Mouse (Mus musculus): ENCODE data around the gene Hpse. TPM values are rescaled to one million over a fixed set of nuclear protein-coding genes. Genes with fewer than 3 reads are reported as not detected.

Hpse gene
- total and polyA plus RNA-seq, 2 experiments, result 1.7 to 4.1 TPM

DNA sequence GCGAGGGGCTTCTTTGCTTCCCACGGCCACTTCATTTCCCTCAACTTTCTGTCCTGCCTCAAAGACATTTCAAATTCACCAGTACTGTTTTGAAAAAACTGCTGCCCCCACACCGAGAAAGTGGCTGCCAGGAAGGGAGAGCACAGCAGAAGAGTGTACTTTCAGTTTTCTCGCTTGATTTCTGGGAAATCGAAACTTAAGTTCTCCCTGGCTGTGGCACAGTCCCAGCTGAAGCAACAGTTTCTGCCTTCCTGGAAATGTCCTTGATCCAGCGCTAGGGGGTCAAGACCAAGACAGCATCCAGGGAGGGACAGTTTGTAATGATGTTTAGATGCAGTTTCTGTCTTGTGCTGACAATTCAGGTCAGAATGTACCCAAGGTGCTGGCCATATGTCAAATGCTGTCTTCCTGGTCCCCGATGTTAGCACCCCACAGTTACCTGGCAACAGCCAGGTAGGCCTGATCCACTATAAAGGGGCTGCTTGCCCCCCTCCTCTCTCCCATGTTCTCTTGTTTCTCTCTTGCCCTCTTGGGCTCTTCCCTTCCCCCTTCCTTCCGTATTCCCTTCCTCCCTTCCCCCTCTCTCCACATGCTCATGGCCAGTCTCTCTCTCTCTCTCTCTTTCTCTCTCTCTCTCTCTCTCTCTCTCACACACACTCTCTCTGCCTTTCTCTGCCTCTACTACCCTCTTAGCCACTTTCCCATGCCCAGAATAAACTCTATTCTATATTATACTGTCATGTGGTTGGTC lies 82.5 kb downstream of the Hpse start:
- 0 out of 2 replicates have a peak overlapping the region, but pooled peaks have one; percentile 25 for H3K9ac ChIP-seq (ENCODE audit: low read depth, low read length)
- TF ChIP-seq CTCF (IDR thresholded peaks at IDR 0.05; ENCODE audit: low read depth, low read length), result no peak
- TF ChIP-seq POLR2A (IDR thresholded peaks at IDR 0.05; ENCODE audit: extremely low read depth, insufficient read depth, low read length), result no peak
- no peaks in the 10 kb centered on the region for H3K27me3 ChIP-seq (ENCODE audit: control insufficient read depth, insufficient read depth, low read length)
- no peak overlapping the region for H3K4me3 ChIP-seq (ENCODE audit: insufficient read depth, low read depth, low read length)
- H3K79me2 ChIP-seq (ENCODE audit: control insufficient read depth, insufficient read depth, low read length), result no peaks in the 10 kb centered on the region
- DNase-seq (ENCODE audit: extremely low read depth, low read depth, low spot score), result peak; percentile 37
- no peaks in the 10 kb centered on the region for H3K36me3 ChIP-seq (ENCODE audit: control insufficient read depth, insufficient read depth, low read length)
- peak overlapping the region; percentile 86 for H3K27ac ChIP-seq (replicated peaks; ENCODE audit: insufficient read depth, low read depth, low read length)
- no peaks in the 10 kb centered on the region; the same call in 1 of the 2 replicates for H3K4me1 ChIP-seq (ENCODE audit: control insufficient read depth, insufficient read depth, low read length)
- WGBS, result 66% methylated on average over 8 of the region's 8 CpGs

DNA sequence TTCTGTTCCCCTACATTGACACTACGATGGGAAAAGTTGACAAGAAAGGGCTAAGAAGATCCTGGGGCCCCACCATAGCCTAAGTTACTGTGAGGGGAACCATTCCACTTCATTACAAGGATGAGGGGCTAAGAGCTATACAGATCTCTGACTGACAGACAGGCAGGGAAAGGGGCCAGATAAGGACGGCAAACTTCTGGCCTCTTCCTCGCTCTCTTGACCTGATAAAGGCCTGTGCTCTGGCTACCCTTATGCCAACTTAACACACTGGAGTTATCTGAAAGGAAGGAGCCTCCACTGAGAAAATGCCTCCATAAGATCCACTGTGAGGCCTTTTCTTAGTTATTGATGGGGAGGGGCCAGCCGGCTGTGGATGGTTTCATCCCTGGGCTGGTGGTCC lies 83.6 kb downstream of the Hpse start:
- no peak for TF ChIP-seq CTCF (IDR thresholded peaks at IDR 0.05; ENCODE audit: low read depth, low read length)
- no peak for TF ChIP-seq POLR2A (IDR thresholded peaks at IDR 0.05; ENCODE audit: extremely low read depth, insufficient read depth, low read length)
- Histone ChIP-seq H3K4me3 (ENCODE audit: insufficient read depth, low read depth, low read length) (no peak overlapping the region), H3K27ac (replicated peaks; ENCODE audit: insufficient read depth, low read depth, low read length) (no peak overlapping the region), H3K79me2 (ENCODE audit: control insufficient read depth, insufficient read depth, low read length) (no peaks in the 10 kb centered on the region), H3K27me3 (ENCODE audit: control insufficient read depth, insufficient read depth, low read length) (no peaks in the 10 kb centered on the region), H3K9ac (ENCODE audit: low read depth, low read length) (no peak overlapping the region), H3K36me3 (ENCODE audit: control insufficient read depth, insufficient read depth, low read length) (no peaks in the 10 kb centered on the region), H3K4me1 (ENCODE audit: control insufficient read depth, insufficient read depth, low read length) (no peaks in the 10 kb centered on the region; the same call in 1 of the 2 replicates)
- WGBS, result 85% methylated on average over 4 of the region's 4 CpGs
- no peak for DNase-seq (ENCODE audit: extremely low read depth, low read depth, low spot score)

DNA sequence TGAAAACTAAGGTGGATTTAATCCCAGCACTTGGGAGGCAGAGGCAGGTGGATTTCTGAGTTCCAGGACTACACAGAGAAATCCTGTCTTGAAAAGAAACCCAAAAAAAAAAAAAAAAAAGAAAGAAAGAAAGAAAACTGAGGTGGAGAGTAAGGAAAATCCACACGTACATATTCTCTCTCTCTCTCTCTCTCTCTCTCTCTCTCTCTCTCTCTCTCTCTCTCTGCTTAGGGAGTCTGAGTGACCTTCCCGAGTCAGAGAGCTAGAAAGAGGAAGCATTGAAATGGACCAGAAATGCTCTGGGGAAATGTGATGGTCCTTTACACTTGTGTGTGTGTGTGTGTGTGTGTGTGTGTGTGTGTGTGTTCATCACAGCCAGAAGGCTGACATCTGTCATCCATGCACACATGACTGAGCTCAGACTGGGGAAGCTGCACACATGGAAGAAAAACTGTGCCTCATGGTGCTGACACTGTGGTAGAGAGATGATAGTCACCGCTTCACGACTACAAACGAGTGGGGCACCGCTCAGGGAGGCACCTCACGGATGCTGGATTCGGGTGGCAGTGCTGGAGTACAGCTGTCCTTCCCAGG lies 84.5 kb downstream of the Hpse start:
- Histone ChIP-seq H3K27me3 (ENCODE audit: control insufficient read depth, insufficient read depth, low read length) (no peaks in the 10 kb centered on the region), H3K4me1 (ENCODE audit: control insufficient read depth, insufficient read depth, low read length) (no peaks in the 10 kb centered on the region; the same call in 1 of the 2 replicates), H3K4me3 (ENCODE audit: insufficient read depth, low read depth, low read length) (no peak overlapping the region), H3K9ac (ENCODE audit: low read depth, low read length) (no peak overlapping the region), H3K27ac (replicated peaks; ENCODE audit: insufficient read depth, low read depth, low read length) (no peak overlapping the region), H3K79me2 (ENCODE audit: control insufficient read depth, insufficient read depth, low read length) (no peaks in the 10 kb centered on the region), H3K36me3 (ENCODE audit: control insufficient read depth, insufficient read depth, low read length) (no peaks in the 10 kb centered on the region)
- DNase-seq (ENCODE audit: extremely low read depth, low read depth, low spot score), result peak; percentile 7
- TF ChIP-seq POLR2A (IDR thresholded peaks at IDR 0.05; ENCODE audit: extremely low read depth, insufficient read depth, low read length) (no peak), CTCF (IDR thresholded peaks at IDR 0.05; ENCODE audit: low read depth, low read length) (no peak)
- WGBS, result 91% methylated on average over 8 of the region's 8 CpGs

DNA sequence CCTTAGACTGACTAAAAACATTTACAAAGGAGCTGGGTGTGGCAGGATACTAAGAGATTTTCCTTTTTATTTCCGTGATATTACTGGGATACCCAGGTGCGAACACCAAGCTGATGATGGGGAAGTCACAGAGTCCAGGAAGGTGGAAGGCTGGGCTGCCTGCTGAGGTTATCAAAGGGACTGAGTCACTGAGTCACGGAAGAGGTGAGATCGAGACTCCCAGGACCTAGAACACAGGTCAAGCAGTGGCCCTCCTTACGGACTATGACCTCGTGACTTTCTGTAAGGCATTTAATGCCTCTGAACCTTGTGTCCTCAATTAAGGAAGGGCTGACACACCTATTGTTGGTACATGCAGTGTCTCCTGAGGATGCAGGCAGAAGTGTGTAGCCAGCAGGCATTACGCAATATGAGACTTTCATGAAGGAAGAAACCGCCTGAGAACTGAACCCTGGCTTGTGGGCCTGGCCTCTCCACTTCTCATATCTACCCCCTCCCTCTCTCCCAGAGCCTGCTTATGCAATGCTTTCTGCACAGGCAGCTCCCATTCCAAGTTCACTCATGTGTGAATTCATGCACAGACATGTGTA lies 86.9 kb downstream of the Hpse start:
- TF ChIP-seq POLR2A (IDR thresholded peaks at IDR 0.05; ENCODE audit: extremely low read depth, insufficient read depth, low read length) (no peak), CTCF (IDR thresholded peaks at IDR 0.05; ENCODE audit: low read depth, low read length) (no peak)
- Histone ChIP-seq H3K9ac (ENCODE audit: low read depth, low read length) (no peak overlapping the region), H3K27ac (replicated peaks; ENCODE audit: insufficient read depth, low read depth, low read length) (no peak overlapping the region), H3K79me2 (ENCODE audit: control insufficient read depth, insufficient read depth, low read length) (no peaks in the 10 kb centered on the region), H3K4me3 (ENCODE audit: insufficient read depth, low read depth, low read length) (no peak overlapping the region), H3K27me3 (ENCODE audit: control insufficient read depth, insufficient read depth, low read length) (no peaks in the 10 kb centered on the region), H3K36me3 (ENCODE audit: control insufficient read depth, insufficient read depth, low read length) (no peaks in the 10 kb centered on the region), H3K4me1 (ENCODE audit: control insufficient read depth, insufficient read depth, low read length) (no peaks in the 10 kb centered on the region; the same call in 1 of the 2 replicates)
- 81% methylated on average over 8 of the region's 8 CpGs for WGBS
- DNase-seq (ENCODE audit: extremely low read depth, low read depth, low spot score), result peak; percentile 18

Other genes with a start within 250 kb of the Hpse start
- gene Lin54, start 219.1 kb downstream of the Hpse start, total RNA-seq (2014; rRNA removed), result 5.7 and 6.7 TPM in 2 replicates
- gene Lin54, start 219.1 kb downstream of the Hpse start, polyA plus RNA-seq (2012; rRNA removed), result 2.7 and 3.5 TPM in 2 replicates
- gene Cops4, start 201.4 kb downstream of the Hpse start, total RNA-seq (2014; rRNA removed), result 47.1 and 53.2 TPM in 2 replicates
- gene Cops4, start 201.4 kb downstream of the Hpse start, polyA plus RNA-seq (2012; rRNA removed), result 12.0 and 13.1 TPM in 2 replicates
- 21.5 and 29.7 TPM in 2 replicates for gene Plac8, start 147.5 kb downstream of the Hpse start, total RNA-seq (2014; rRNA removed)
- 11.3 and 18.2 TPM in 2 replicates for gene Plac8, start 147.5 kb downstream of the Hpse start, polyA plus RNA-seq (2012; rRNA removed)
- gene Coq2, start 44.6 kb downstream of the Hpse start, total RNA-seq (2014; rRNA removed), result 49.7 and 53.1 TPM in 2 replicates
- 48.2 and 57.7 TPM in 2 replicates for gene Coq2, start 44.6 kb downstream of the Hpse start, polyA plus RNA-seq (2012; rRNA removed)
- gene Helq, start 78.9 kb upstream of the Hpse start, total RNA-seq (2014; rRNA removed), result 3.2 and 4.3 TPM in 2 replicates
- 2.4 and 2.5 TPM in 2 replicates for gene Helq, start 78.9 kb upstream of the Hpse start, polyA plus RNA-seq (2012; rRNA removed)
- 41.0 and 48.5 TPM in 2 replicates for gene Mrps18c, start 78.9 kb upstream of the Hpse start, total RNA-seq (2014; rRNA removed)
- 22.7 and 28.6 TPM in 2 replicates for gene Mrps18c, start 78.9 kb upstream of the Hpse start, polyA plus RNA-seq (2012; rRNA removed)
- gene Abraxas1, start 101.2 kb upstream of the Hpse start, total RNA-seq (2014; rRNA removed), result 7.0 and 9.5 TPM in 2 replicates
- gene Abraxas1, start 101.2 kb upstream of the Hpse start, polyA plus RNA-seq (2012; rRNA removed), result 2.7 and 3.0 TPM in 2 replicates
- gene Gpat3, start 126.0 kb upstream of the Hpse start, total RNA-seq (2014; rRNA removed), result 5.9 and 6.7 TPM in 2 replicates
- gene Gpat3, start 126.0 kb upstream of the Hpse start, polyA plus RNA-seq (2012; rRNA removed), result 2.0 and 7.1 TPM in 2 replicates

Measured in liver, adult 2 months (tissue).